Mouse (Mus musculus): ENCODE data around the gene Tnp2. TPM values are rescaled to one million over a fixed set of nuclear protein-coding genes. Genes with fewer than 3 reads are reported as not detected.

Gene Tnp2
- polyA plus RNA-seq, 1 experiment from 2014 or later, result not detected

Other genes with a start within 250 kb of the Tnp2 start
- gene Dexi, start 245.6 kb downstream of the Tnp2 start, polyA plus RNA-seq (2015; fragmentation: Nextera tagmentation; extraction: Ambion mirVana), result 17.4 and 18.3 TPM in 2 replicates
- gene Clec16a, start 243.3 kb downstream of the Tnp2 start, polyA plus RNA-seq (2015; fragmentation: Nextera tagmentation; extraction: Ambion mirVana), result 62.6 and 71.6 TPM in 2 replicates
- gene Socs1, start 3.1 kb downstream of the Tnp2 start, polyA plus RNA-seq (2015; fragmentation: Nextera tagmentation; extraction: Ambion mirVana), result 5.7 and 11.9 TPM in 2 replicates
- gene Prm3, start 2.3 kb upstream of the Tnp2 start, polyA plus RNA-seq (2015; fragmentation: Nextera tagmentation; extraction: Ambion mirVana), result not detected in 2 replicates
- gene Prm2, start 7.5 kb upstream of the Tnp2 start, polyA plus RNA-seq (2015; fragmentation: Nextera tagmentation; extraction: Ambion mirVana), result not detected in 2 replicates
- 0.50 and 0.89 TPM in 2 replicates for gene Prm1, start 17.2 kb upstream of the Tnp2 start, polyA plus RNA-seq (2015; fragmentation: Nextera tagmentation; extraction: Ambion mirVana)
- gene Gm11172, start 24.3 kb upstream of the Tnp2 start, polyA plus RNA-seq (2015; fragmentation: Nextera tagmentation; extraction: Ambion mirVana), result not detected in 2 replicates
- gene Rmi2, start 46.4 kb upstream of the Tnp2 start, polyA plus RNA-seq (2015; fragmentation: Nextera tagmentation; extraction: Ambion mirVana), result 0.37 and 1.7 TPM in 2 replicates

All from neural tube, embryonic 15.5 days (tissue).